9 mouse cellular contexts compared by ENCODE assay signal in genomic region chr13:93674131-93674561, GRCm38 (mm10). TPM values are rescaled to one million over a fixed set of nuclear protein-coding genes. Genes with fewer than 3 reads are reported as not detected.
DNase-seq lines count a peak whose midpoint lies in the region; ATAC-seq and TF ChIP-seq lines count a peak whose summit lies in the region.
"Had no signal": no experiment of that assay in that cellular context is flagged by ENCODE, and none has a peak within 500 bp of the region (broad histone marks: within the 10 kb centered on the region; RNA-seq: fewer than 3 reads in every experiment).

TSS of gene Bhmt2 (minus strand) at chr13:93674302.
TSS of gene Dmgdh (plus strand) at chr13:93674433.

- peak within 1 kb of the TSS; percentile 33 for H3K4me2 ChIP-seq in liver, embryonic 16.5 days (ENCODE audit: low read depth, low read length)

- no peak for TF ChIP-seq EP300 in ES-Bruce4 (IDR thresholded peaks at IDR 0.05; ENCODE audit: insufficient read depth, low read depth, low read length)

- WGBS in liver, embryonic 16.5 days (ENCODE audit: insufficient replicate concordance) = 9% methylated on average over 31 of the region's 31 CpGs

- no peak for TF ChIP-seq POLR2A in ES-Bruce4 (IDR thresholded peaks at IDR 0.05; ENCODE audit: insufficient read depth, low read length)

- H3K27ac ChIP-seq in ES-Bruce4 (ENCODE audit: insufficient read depth, low read length) = no peak within 1 kb of the TSS
- H3K27ac ChIP-seq in liver, embryonic 16.5 days (ENCODE audit: low read length) = peak within 1 kb of the TSS; percentile 51
- H3K27ac ChIP-seq: gastrocnemius, adult 2 months had no signal

- no peaks in the 10 kb centered on the region for H3K9me3 ChIP-seq in ES-Bruce4 (replicated peaks; ENCODE audit: control insufficient read depth, insufficient read depth, low read length, poor library complexity, severe bottlenecking)
- no peaks in the 10 kb centered on the region for H3K9me3 ChIP-seq in liver, embryonic 16.5 days (replicated peaks; ENCODE audit: control insufficient read depth, low read length)

- H3K27me3 ChIP-seq in ES-Bruce4 (ENCODE audit: control insufficient read depth, insufficient read depth, low read length, poor library complexity, severe bottlenecking) = peaks cover 5% of the 10 kb centered on the region; the same call in 1 of the 2 replicates
- peaks cover 3% of the 10 kb centered on the region; the same call in 1 of the 2 replicates for H3K27me3 ChIP-seq in liver, embryonic 16.5 days (ENCODE audit: control insufficient read depth, insufficient read depth, low read depth, low read length)

- peak; percentile 79 for ATAC-seq in liver, embryonic 16.5 days (ENCODE audit: low read depth)
- no peak for ATAC-seq in megakaryocyte progenitor cell, adult 5-6 weeks (replicated peaks; ENCODE audit: poor library complexity)

- TF ChIP-seq CTCF in ES-Bruce4 (IDR thresholded peaks at IDR 0.05; ENCODE audit: low read depth, low read length) = no peak

- H3K4me1 ChIP-seq in ES-Bruce4 (ENCODE audit: control insufficient read depth, insufficient read depth, low read length) = no peaks in the 10 kb centered on the region
- no peaks in the 10 kb centered on the region for H3K4me1 ChIP-seq in liver, embryonic 16.5 days (ENCODE audit: control insufficient read depth, low read depth, low read length)

- DNase-seq in ZHBTc4 (ENCODE audit: low read depth, low spot score) = peak; percentile 68
- peak; percentile 46 to 48 for DNase-seq in kidney, adult 8-10 months
- DNase-seq in spleen, adult 12 weeks (ENCODE audit: low spot score) = no peak
- DNase-seq in natural killer cell, adult 2 months (ENCODE audit: low spot score in 2 of 2) = no peak
- DNase-seq: adrenal gland, adult 8-10 months; gastrocnemius, adult 2 months had no signal

- peak within 1 kb of the TSS; percentile 27 for H3K4me3 ChIP-seq in ES-Bruce4 (ENCODE audit: low read depth, low read length)
- peak within 1 kb of the TSS; percentile 44 for H3K4me3 ChIP-seq in liver, embryonic 16.5 days (ENCODE audit: low read depth, low read length)
- H3K4me3 ChIP-seq: gastrocnemius, adult 2 months had no signal

- peak within 1 kb of the TSS; percentile 44; the same call in 1 of the 2 replicates for H3K9ac ChIP-seq in ES-Bruce4 (ENCODE audit: low read depth, poor library complexity, severe bottlenecking)
- peak within 1 kb of the TSS; percentile 46 for H3K9ac ChIP-seq in liver, embryonic 16.5 days (ENCODE audit: low read depth, low read length)

- H3K36me3 ChIP-seq in ES-Bruce4 (ENCODE audit: control insufficient read depth, insufficient read depth, low read length, poor library complexity, severe bottlenecking) = no peaks in the 10 kb centered on the region
- no peaks in the 10 kb centered on the region; the same call in 1 of the 2 replicates for H3K36me3 ChIP-seq in liver, embryonic 16.5 days (ENCODE audit: control insufficient read depth, insufficient read depth)

RNA-seq across cellular contexts. Expression of gene Bhmt2, which starts in this region (rescaled TPM):
- not detected in 2 replicates for polyA plus RNA-seq in ES-Bruce4 (2011; ENCODE audit: insufficient read depth, insufficient read length, low read depth, missing spikeins)
- polyA plus RNA-seq in liver, embryonic 16.5 days (2015; fragmentation: Nextera tagmentation; extraction: Ambion mirVana) = 47.9 and 50.2 TPM in 2 replicates
- not detected in 2 replicates for total RNA-seq in megakaryocyte progenitor cell, adult 5-6 weeks (2015)
- not detected in 2 replicates for total RNA-seq in megakaryocyte progenitor cell, adult 5-6 weeks (2017)
- total RNA-seq: gastrocnemius, adult 2 months had no signal

RNA-seq across cellular contexts. Expression of gene Dmgdh, which starts in this region (rescaled TPM):
- 0.23 and 0.72 TPM in 2 replicates for polyA plus RNA-seq in ES-Bruce4 (2011; ENCODE audit: insufficient read depth, insufficient read length, low read depth, missing spikeins)
- polyA plus RNA-seq in liver, embryonic 16.5 days (2015; fragmentation: Nextera tagmentation; extraction: Ambion mirVana) = 20.7 and 24.3 TPM in 2 replicates
- total RNA-seq in megakaryocyte progenitor cell, adult 5-6 weeks (2015) = not detected in 2 replicates
- total RNA-seq in megakaryocyte progenitor cell, adult 5-6 weeks (2017) = not detected in 2 replicates
- total RNA-seq: gastrocnemius, adult 2 months had no signal

Comparison
In these comparisons a context has a peak if more than half of its experiments do, and no peak if none do; other contexts are left out.
1. RNA of gene Bhmt2 (polyA plus RNA-seq): 47.9 to 50.2 TPM in liver, embryonic 16.5 days; not detected in ES-Bruce4; every median in the first group is over 10 times any median in the second.
2. RNA of gene Dmgdh (polyA plus RNA-seq): 20.7 to 24.3 TPM in liver, embryonic 16.5 days; 0.23 to 0.72 TPM in ES-Bruce4; every median in the first group is over 10 times any median in the second.
3. DNase-seq: peak in ZHBTc4 (single experiment) and kidney, adult 8-10 months (2 of 2); none in spleen, adult 12 weeks (single experiment) and natural killer cell, adult 2 months (0 of 2).